Mouse (Mus musculus): ENCODE measurements at regions not wholly inside any gene's neighbourhood (a gene's known extent, or its start where the extent isn't known, plus 50 kb on each side); places are given as distances from the start of the nearest gene placed in this dataset.

GRCm38 (mm10) chrX:12822777-12823176 is 60.9 kb upstream of the Med14 start:
- Histone ChIP-seq H3K9ac (ENCODE audit: low read depth, poor library complexity, severe bottlenecking) (no peak overlapping the region), H3K4me1 (ENCODE audit: control insufficient read depth, insufficient read depth, low read length) (peaks cover 1% of the 10 kb centered on the region), H3K36me3 (ENCODE audit: control insufficient read depth, insufficient read depth, low read length, poor library complexity, severe bottlenecking) (no peaks in the 10 kb centered on the region), H3K27me3 (ENCODE audit: control insufficient read depth, insufficient read depth, low read length, poor library complexity, severe bottlenecking) (no peaks in the 10 kb centered on the region), H3K9me3 (replicated peaks; ENCODE audit: control insufficient read depth, insufficient read depth, low read length, poor library complexity, severe bottlenecking) (no peaks in the 10 kb centered on the region), H3K27ac (ENCODE audit: insufficient read depth, low read length) (no peak overlapping the region), H3K4me3 (ENCODE audit: low read depth, low read length) (no peak overlapping the region)
- TF ChIP-seq CTCF (IDR thresholded peaks at IDR 0.05; ENCODE audit: low read depth, low read length), result no peak
- peak; percentile 43; the same call in 1 of the 2 replicates for TF ChIP-seq EP300 (IDR thresholded peaks at IDR 0.05; ENCODE audit: insufficient read depth, low read depth, low read length)

- no peak overlapping the region for H3K9ac ChIP-seq (ENCODE audit: low read depth, poor library complexity, severe bottlenecking)
- H3K4me3 ChIP-seq (ENCODE audit: low read depth, low read length), result no peak overlapping the region
- no peaks in the 10 kb centered on the region for H3K9me3 ChIP-seq (replicated peaks; ENCODE audit: control insufficient read depth, insufficient read depth, low read length, poor library complexity, severe bottlenecking)
- no peaks in the 10 kb centered on the region for H3K27me3 ChIP-seq (ENCODE audit: control insufficient read depth, insufficient read depth, low read length, poor library complexity, severe bottlenecking)
- TF ChIP-seq CTCF (IDR thresholded peaks at IDR 0.05; ENCODE audit: low read depth, low read length), result no peak
- H3K36me3 ChIP-seq (ENCODE audit: control insufficient read depth, insufficient read depth, low read length, poor library complexity, severe bottlenecking), result no peaks in the 10 kb centered on the region
- H3K27ac ChIP-seq (ENCODE audit: insufficient read depth, low read length), result no peak overlapping the region
- no peaks in the 10 kb centered on the region for H3K4me1 ChIP-seq (ENCODE audit: control insufficient read depth, insufficient read depth, low read length)
These were observed 51.3 kb upstream of the Med14 start for GRCm38 (mm10) chrX:12813083-12813660.
